Mouse (Mus musculus) ZHBTc4 (cell line): ENCODE data around the gene Trim16.

ENCODE experiments used
- DNase-seq: peaks from one replicate; pipeline ENCODE4 v3.0.0-alpha.2; 2011; ENCODE audit warnings: low read depth, low spot score

The Trim16 gene

GRCm38 (mm10) chr11:62820059-62820541, at the start of gene Trim16:
Gene Trim16, plus strand, starts transcription at chr11:62820231.
- peak; percentile 92 for DNase-seq

- DNase-seq, result no peak
Observed at GRCm38 (mm10) chr11:62776510-62776909, 43.5 kb upstream of the Trim16 start.

GRCm38 (mm10) chr11:62788935-62789616, 31.0 kb upstream of the Trim16 start, which contains the start of gene Zfp286:
Gene Zfp286, minus strand, starts transcription at chr11:62789462.
- DNase-seq, result peak; percentile 98

- DNase-seq, result no peak
Observed at GRCm38 (mm10) chr11:62789617-62789936, 30.5 kb upstream of the Trim16 start.

- DNase-seq, result peak; percentile 66
Observed at GRCm38 (mm10) chr11:62804119-62804518, 15.9 kb upstream of the Trim16 start.

GRCm38 (mm10) chr11:62807965-62808364, 12.1 kb upstream of the Trim16 start:
- no peak for DNase-seq

GRCm38 (mm10) chr11:62809201-62809600, 10.8 kb upstream of the Trim16 start:
- DNase-seq, result no peak

- DNase-seq, result no peak
Observed at GRCm38 (mm10) chr11:62812268-62812667, 7.8 kb upstream of the Trim16 start.

GRCm38 (mm10) chr11:62813497-62813896, 6.5 kb upstream of the Trim16 start:
- DNase-seq, result no peak

- DNase-seq, result no peak
Observed at GRCm38 (mm10) chr11:62813970-62814624, 5.9 kb upstream of the Trim16 start.

GRCm38 (mm10) chr11:62814625-62815024, 5.4 kb upstream of the Trim16 start:
- DNase-seq, result no peak

GRCm38 (mm10) chr11:62815438-62815837, 4.6 kb upstream of the Trim16 start:
- DNase-seq, result no peak

GRCm38 (mm10) chr11:62816591-62816990, 3.4 kb upstream of the Trim16 start:
- DNase-seq, result no peak

GRCm38 (mm10) chr11:62819059-62819686, 858 bp upstream of the Trim16 start:
- no peak for DNase-seq

- peak; percentile 34 for DNase-seq
Observed at GRCm38 (mm10) chr11:62820661-62821437, 818 bp downstream of the Trim16 start.

- peak; percentile 62 for DNase-seq
Observed at GRCm38 (mm10) chr11:62821893-62822292, 1.9 kb downstream of the Trim16 start.

- peak; percentile 30 for DNase-seq
Observed at GRCm38 (mm10) chr11:62824211-62824610, 4.2 kb downstream of the Trim16 start.

- no peak for DNase-seq
Observed at GRCm38 (mm10) chr11:62825222-62826105, 5.4 kb downstream of the Trim16 start.

GRCm38 (mm10) chr11:62826106-62826733, 6.2 kb downstream of the Trim16 start:
- no peak for DNase-seq

GRCm38 (mm10) chr11:62827135-62827534, 7.1 kb downstream of the Trim16 start:
- DNase-seq, result no peak
